Mouse (Mus musculus) Patski (cell line): ENCODE measurements around the gene Cyp2c37. TPM values are rescaled to one million over a fixed set of nuclear protein-coding genes. Genes with fewer than 3 reads are reported as not detected.
"Not testable (repeated sequence)": the region's sequence is repeated elsewhere in the genome, so short reads cannot be mapped to it uniquely, and the experiment has no call there.

Experiments
- ATAC-seq: fragments of 100-300 bp; one replicate; pipeline ENCODE4 v1.8.0; 2021
- CTCF ChIA-PET: fragments of 350-600 bp; sonication (Branson Sonifier 250); formaldehyde crosslinking; loops from one replicate; lab custom pipeline; 2022; ENCODE audit warnings: inconsistent platforms; lab: Charles Lee
- POLR2A ChIA-PET: fragments of 350-600 bp; sonication (Branson Sonifier 250); formaldehyde crosslinking; loops from one replicate; lab custom pipeline; 2022; ENCODE audit warnings: antibody characterized with exemption, inconsistent platforms; lab: Charles Lee
- DNase-seq: peaks from one replicate; pipeline ENCODE4 v3.0.0-alpha.2; 2011; ENCODE audit warnings: low read depth, low spot score
- H3K27me3 ChIP-seq: fragments of 371-371 bp; one replicate; pipeline ENCODE4 v1.5.1; 2021
- CTCF ChIP-seq: fragments of 100-300 bp; IDR thresholded peaks from one replicate; pipeline ENCODE4 v1.5.1; 2021
- in situ Hi-C: fragments of 300-500 bp; cut with MboI; formaldehyde crosslinking; loops from 3 replicates; pipeline ENCODE4 v1.11.1; 2018; ENCODE audit warnings: low pct_unique_long_range_greater_than_20kb, mixed read lengths
- polyA plus RNA-seq: library from polyadenylated mRNA; unstranded; gene quantifications from one replicate; pipeline ENCODE4 v1.2.3, GENCODE M21; 2021

Gene Cyp2c37
- polyA plus RNA-seq, result not detected

- DNase-seq, H3K27me3 ChIP-seq, CTCF ChIA-PET, ATAC-seq, POLR2A ChIA-PET: not testable (repeated sequence)
- in situ Hi-C loops, result loop anchor here (10.0 kb wide), 1 partner anchor 917 kb away; no protein-coding TSS in a partner anchor
Observed at GRCm38 (mm10) chr19:39992140-39992539, at the start of gene Cyp2c37. Gene Cyp2c37, plus strand, starts transcription at chr19:39992424.

GRCm38 (mm10) chr19:39960861-39961260 is 31.4 kb upstream of the Cyp2c37 start:
- CTCF ChIA-PET, POLR2A ChIA-PET, in situ Hi-C loops, DNase-seq, ATAC-seq: not testable (repeated sequence)
- peaks cover 15% of the 10 kb centered on the region for H3K27me3 ChIP-seq

- POLR2A ChIA-PET, CTCF ChIA-PET, ATAC-seq, H3K27me3 ChIP-seq, DNase-seq: not testable (repeated sequence)
- in situ Hi-C loops, result loop anchor here (10.0 kb wide), 1 partner anchor 114 kb away; the partner anchor contains the start of gene Cyp2c50
Observed at GRCm38 (mm10) chr19:39971096-39971495, 21.1 kb upstream of the Cyp2c37 start.

GRCm38 (mm10) chr19:39989471-39989870 is 2.8 kb upstream of the Cyp2c37 start:
- no peak for DNase-seq
- in situ Hi-C loops, result no loop called here
- no peak for TF ChIP-seq CTCF
- peaks cover 4% of the 10 kb centered on the region for H3K27me3 ChIP-seq
- ATAC-seq, result no peak
- POLR2A ChIA-PET, result no interaction called here
- CTCF ChIA-PET, result no interaction called here

Other genes with a start within 250 kb of the Cyp2c37 start
- gene Cyp2c40, start 179.6 kb upstream of the Cyp2c37 start, polyA plus RNA-seq, result not detected
- not detected for gene Cyp2c69, start 105.6 kb upstream of the Cyp2c37 start, polyA plus RNA-seq
- gene Cyp2c54, start 81.4 kb downstream of the Cyp2c37 start, polyA plus RNA-seq, result not detected
- not detected for gene Cyp2c50, start 97.3 kb downstream of the Cyp2c37 start, polyA plus RNA-seq
- not detected for gene Cyp2c70, start 194.9 kb downstream of the Cyp2c37 start, polyA plus RNA-seq